Mouse (Mus musculus) embryonic stem cell, embryonic (primary cell): Measurements from ENCODE around the gene Mfap2.

Experiments
- CTCF ChIA-PET, 4 experiments: fragments of 300-600 bp in 2 of 4; fragments of 350-600 bp in 2 of 4; sonication (Branson Sonifier 250); formaldehyde crosslinking; loops; one replicate each; lab custom pipeline; 2022; ENCODE audit warnings: inconsistent platforms in 2 of 4; lab: Charles Lee
- POLR2A ChIA-PET, 4 experiments: fragments of 300-600 bp in 2 of 4; fragments of 350-600 bp in 2 of 4; sonication (Branson Sonifier 250); formaldehyde crosslinking; loops; one replicate each; lab custom pipeline; 2022; ENCODE audit warnings: antibody characterized with exemption in 4 of 4, inconsistent platforms in 1 of 4; lab: Charles Lee

Mfap2 gene

GRCm38 (mm10) chr4:141033606-141034549, 23.7 kb downstream of the Mfap2 start:
- ChIA-PET CTCF (interaction anchor here (0.8 to 2.3 kb wide), 8 partner anchors 9 to 71 kb away, joined by 3 to 8 read pairs (median 3); no protein-coding TSS in a partner anchor), POLR2A (interaction anchor here in 3 of 4 experiments (0.5 to 8.7 kb wide), 11 partner anchors 9 to 389 kb away, joined by 3 to 72 read pairs (median 3); no protein-coding TSS in a partner anchor)

GRCm38 (mm10) chr4:141041117-141041516, 30.9 kb downstream of the Mfap2 start:
- CTCF ChIA-PET = interaction anchor here (0.6 to 2.5 kb wide), 47 partner anchors 10 to 346 kb away, joined by 3 to 21 read pairs (median 4); partner anchors contain the start of genes Necap2 (in 2 of the 4), Atp13a2 (in 1 of the 4), Crocc (in 1 of the 4) and Padi1 (in 1 of the 4)
- POLR2A ChIA-PET = interaction anchor here (0.6 to 2.3 kb wide), 29 partner anchors 9 to 1951 kb away, joined by 3 to 11 read pairs (median 3); partner anchors contain the start of gene Necap2 (in 3 of the 4)

- CTCF ChIA-PET = interaction anchor here (0.6 to 7.4 kb wide), 19 partner anchors 9 to 1178 kb away, joined by 3 to 36 read pairs (median 5); partner anchors contain the start of gene Crocc (in 1 of the 4)
- POLR2A ChIA-PET = interaction anchor here in 3 of 4 experiments (0.6 to 1.5 kb wide), 10 partner anchors 10 to 344 kb away, joined by 3 to 9 read pairs (median 4); partner anchors contain the start of gene Necap2 (in 1 of the 3)
Observed at GRCm38 (mm10) chr4:141044816-141045215, 34.6 kb downstream of the Mfap2 start.

GRCm38 (mm10) chr4:141048810-141049475, 38.7 kb downstream of the Mfap2 start:
- POLR2A ChIA-PET = interaction anchor here in 1 of 4 experiments (0.8 to 1.0 kb wide), 3 partner anchors 14 to 38 kb away, joined by 3 to 4 read pairs (median 3); no protein-coding TSS in a partner anchor
- CTCF ChIA-PET = interaction anchor here in 2 of 4 experiments (2.0 to 7.4 kb wide), 3 partner anchors 8 to 21 kb away, joined by 5 to 36 read pairs (median 9); no protein-coding TSS in a partner anchor

GRCm38 (mm10) chr4:141049476-141049835, 39.2 kb downstream of the Mfap2 start:
- CTCF ChIA-PET = interaction anchor here in 1 of 4 experiments (1.6 to 7.4 kb wide), 3 partner anchors 11 to 20 kb away, joined by 3 to 36 read pairs (median 9); partner anchors contain the start of gene Crocc
- POLR2A ChIA-PET = interaction anchor here in 1 of 4 experiments (1.0 kb wide), 2 partner anchors 15 to 19 kb away, joined by 3 to 4 read pairs; no protein-coding TSS in a partner anchor

- CTCF ChIA-PET = interaction anchor here in 2 of 4 experiments (0.8 to 1.6 kb wide), 5 partner anchors 9 to 308 kb away, joined by 3 to 5 read pairs (median 5); partner anchors contain the start of gene Necap2 (in 1 of the 2)
- POLR2A ChIA-PET = interaction anchor here in 2 of 4 experiments (1.0 to 2.1 kb wide), 6 partner anchors 9 to 31 kb away, joined by 3 to 8 read pairs (median 5); partner anchors contain the start of gene Necap2 (in 1 of the 2)
Observed at GRCm38 (mm10) chr4:141052442-141052841, 42.2 kb downstream of the Mfap2 start.

GRCm38 (mm10) chr4:141053138-141053537, 42.9 kb downstream of the Mfap2 start:
- ChIA-PET CTCF (interaction anchor here in 2 of 4 experiments (1.3 to 2.9 kb wide), 7 partner anchors 8 to 68 kb away, joined by 3 to 16 read pairs (median 5); no protein-coding TSS in a partner anchor), POLR2A (interaction anchor here in 2 of 4 experiments (0.6 to 2.9 kb wide), 9 partner anchors 10 to 564 kb away, joined by 3 to 11 read pairs (median 4); partner anchors contain the start of genes Necap2 (in 1 of the 2) and Szrd1 (in 1 of the 2))

GRCm38 (mm10) chr4:141053568-141054161, 43.4 kb downstream of the Mfap2 start:
- POLR2A ChIA-PET = interaction anchor here in 3 of 4 experiments (0.5 to 2.9 kb wide), 19 partner anchors 9 to 1094 kb away, joined by 3 to 11 read pairs (median 3); partner anchors contain the start of genes Necap2 (in 2 of the 3) and Szrd1 (in 1 of the 3)

GRCm38 (mm10) chr4:141056970-141057369, 46.8 kb downstream of the Mfap2 start:
- POLR2A ChIA-PET = interaction anchor here in 3 of 4 experiments (0.6 to 1.7 kb wide), 9 partner anchors 11 to 228 kb away, joined by 3 to 6 read pairs (median 3); partner anchors contain the start of gene Necap2 (in 1 of the 3)
- CTCF ChIA-PET = interaction anchor here (0.6 to 1.9 kb wide), 21 partner anchors 8 to 307 kb away, joined by 3 to 7 read pairs (median 3); no protein-coding TSS in a partner anchor

More at GRCm38 (mm10) chr4:141053568-141054161, 43.4 kb downstream of the Mfap2 start:
- CTCF ChIA-PET = interaction anchor here in 3 of 4 experiments (0.8 to 2.9 kb wide), 17 partner anchors 8 to 110 kb away, joined by 3 to 16 read pairs (median 4); partner anchors contain the start of genes Necap2 (in 1 of the 3) and Szrd1 (in 1 of the 3)

- ChIA-PET CTCF (interaction anchor here (0.6 to 1.8 kb wide), 10 partner anchors 12 to 501 kb away, joined by 3 to 6 read pairs (median 4); no protein-coding TSS in a partner anchor), POLR2A (interaction anchor here in 2 of 4 experiments (0.7 to 1.7 kb wide), 6 partner anchors 8 to 77 kb away, joined by 3 to 5 read pairs (median 3); no protein-coding TSS in a partner anchor)
Observed at GRCm38 (mm10) chr4:141058835-141059234, 48.6 kb downstream of the Mfap2 start.

GRCm38 (mm10) chr4:141059616-141060425, 49.6 kb downstream of the Mfap2 start:
- ChIA-PET POLR2A (interaction anchor here in 3 of 4 experiments (0.6 to 2.4 kb wide), 12 partner anchors 9 to 524 kb away, joined by 3 to 18 read pairs (median 3); partner anchors contain the start of gene Necap2 (in 2 of the 3)), CTCF (interaction anchor here in 3 of 4 experiments (0.6 to 2.4 kb wide), 22 partner anchors 9 to 1126 kb away, joined by 3 to 11 read pairs (median 4); partner anchors contain the start of gene Necap2 (in 1 of the 3))

- POLR2A ChIA-PET = interaction anchor here (0.6 to 2.4 kb wide), 15 partner anchors 9 to 525 kb away, joined by 3 to 18 read pairs (median 4); partner anchors contain the start of gene Necap2 (in 2 of the 4)
- CTCF ChIA-PET = interaction anchor here (0.5 to 2.4 kb wide), 22 partner anchors 8 to 331 kb away, joined by 3 to 11 read pairs (median 3); partner anchors contain the start of genes Necap2 (in 2 of the 4) and Atp13a2 (in 1 of the 4)
Observed at GRCm38 (mm10) chr4:141060426-141061301, 50.4 kb downstream of the Mfap2 start, which contains the start of gene Crocc. Gene Crocc, minus strand, starts transcription at chr4:141060550.

- ChIA-PET CTCF (interaction anchor here (0.6 to 6.5 kb wide), 39 partner anchors 10 to 819 kb away, joined by 3 to 86 read pairs (median 5); partner anchors contain the start of genes Necap2 (in 4 of the 4) and Atp13a2 (in 1 of the 4)), POLR2A (interaction anchor here in 2 of 4 experiments (1.0 to 3.0 kb wide), 7 partner anchors 9 to 76 kb away, joined by 4 to 22 read pairs (median 8); partner anchors contain the start of gene Necap2 (in 2 of the 2))
Observed at GRCm38 (mm10) chr4:141064104-141064659, 54.0 kb downstream of the Mfap2 start.
